Mouse (Mus musculus): ENCODE measurements at regions not wholly inside any gene's neighbourhood (a gene's known extent, or its start where the extent isn't known, plus 50 kb on each side); places are given as distances from the start of the nearest gene placed in this dataset.

- no peak for DNase-seq (ENCODE audit: low read depth, low spot score)
These were observed 175.8 kb downstream of the Tmx1 start for GRCm38 (mm10) chr12:70628384-70629365.

- DNase-seq (ENCODE audit: low read depth, low spot score), result no peak
These were observed 176.5 kb downstream of the Tmx1 start for GRCm38 (mm10) chr12:70629371-70629770.

GRCm38 (mm10) chr12:70631281-70631680 is 178.4 kb downstream of the Tmx1 start:
- no peak for DNase-seq (ENCODE audit: low read depth, low spot score)

GRCm38 (mm10) chr12:70633194-70633593 is 180.3 kb downstream of the Tmx1 start:
- no peak for DNase-seq (ENCODE audit: low read depth, low spot score)

DNA sequence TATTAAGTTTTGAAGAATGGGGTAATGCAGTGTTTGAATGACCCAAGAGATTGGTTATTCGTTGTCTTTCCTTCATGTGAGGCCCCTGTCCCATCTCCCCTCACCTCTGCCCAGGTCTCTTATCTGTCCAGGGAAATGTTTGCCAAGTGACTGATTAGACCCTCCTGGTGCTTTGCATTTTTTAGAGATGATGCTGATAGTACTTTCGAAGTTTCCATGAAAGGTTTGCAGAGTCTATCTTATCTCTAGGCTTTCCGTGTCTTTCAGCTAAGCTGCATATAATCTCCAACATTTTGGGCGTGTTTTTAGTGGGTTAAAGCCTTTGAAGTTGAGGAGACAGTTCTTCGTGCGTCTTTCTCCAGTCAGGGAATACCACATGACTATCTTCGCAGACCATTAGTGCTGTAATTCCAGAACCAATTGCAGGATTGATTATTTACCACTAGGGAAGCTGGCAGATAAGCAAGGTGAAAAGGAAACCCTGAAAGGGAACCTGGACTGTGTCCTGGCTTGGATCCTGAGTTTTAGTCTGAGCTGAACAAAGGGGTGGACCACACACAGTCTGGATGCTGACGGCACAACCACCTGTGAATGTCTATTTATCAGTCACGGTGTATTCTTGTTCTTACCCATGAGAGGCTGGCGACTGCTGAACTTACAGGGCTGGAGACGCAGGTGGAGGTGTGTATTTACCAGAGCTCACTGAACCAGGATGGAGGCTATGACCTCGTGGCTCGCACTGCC is 180.9 kb downstream of the Tmx1 start:
- no peak for DNase-seq (ENCODE audit: low read depth, low spot score)

DNA sequence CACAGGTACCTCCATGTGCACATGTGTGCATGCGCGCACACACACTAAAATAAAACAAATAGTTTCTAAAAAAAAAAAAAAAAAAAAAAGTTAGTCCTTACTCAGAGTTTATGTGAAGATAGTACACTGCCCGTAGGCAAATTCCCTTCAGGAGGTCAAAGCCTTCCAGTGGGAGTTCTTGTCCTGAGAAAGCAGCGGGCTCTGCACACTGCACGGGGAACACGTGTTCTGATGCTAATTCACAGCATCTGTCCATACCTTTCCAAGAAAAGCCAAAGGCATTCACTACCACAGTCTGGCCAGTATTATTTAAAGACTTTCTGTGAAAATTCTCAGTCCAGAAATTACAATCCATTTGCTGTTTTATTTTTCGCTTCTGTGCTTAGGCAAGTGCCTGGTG is 183.1 kb downstream of the Tmx1 start:
- DNase-seq (ENCODE audit: low read depth, low spot score), result no peak

GRCm38 (mm10) chr12:70640186-70640585 is 185.1 kb upstream of the Frmd6 start:
- DNase-seq (ENCODE audit: low read depth, low spot score), result no peak

DNA sequence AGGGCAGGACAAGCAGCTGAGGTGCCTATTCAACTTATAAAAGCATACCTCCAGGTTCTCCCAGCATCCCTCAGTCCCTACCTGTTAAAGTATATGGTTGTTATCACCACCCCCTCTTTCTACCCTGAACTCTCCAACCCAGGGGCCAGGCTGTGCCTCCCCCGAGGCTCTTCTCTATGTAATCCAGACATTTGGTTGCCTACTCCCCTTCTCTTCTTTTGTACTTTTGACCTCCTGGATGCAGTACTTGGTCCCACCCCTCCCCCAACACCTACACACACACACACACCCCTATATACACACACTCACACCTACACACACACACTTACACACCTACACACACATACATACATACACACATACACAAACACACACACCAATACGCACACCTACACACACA is 180.4 kb upstream of the Frmd6 start:
- DNase-seq (ENCODE audit: low read depth, low spot score), result no peak

DNA sequence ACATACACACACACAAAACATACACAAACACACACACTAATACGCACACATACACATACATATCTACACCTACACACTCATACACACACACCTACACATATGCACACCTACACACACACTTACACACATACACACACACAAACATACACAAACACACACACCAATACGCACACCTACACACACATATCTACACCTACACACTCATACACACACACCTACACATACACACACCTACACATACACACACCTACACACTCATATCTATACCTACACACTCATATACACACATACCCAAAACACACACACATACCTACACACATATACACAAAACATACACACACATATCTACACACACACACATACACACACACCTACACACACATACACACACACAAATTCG is 179.9 kb upstream of the Frmd6 start:
- DNase-seq (ENCODE audit: low read depth, low spot score), result no peak

DNA sequence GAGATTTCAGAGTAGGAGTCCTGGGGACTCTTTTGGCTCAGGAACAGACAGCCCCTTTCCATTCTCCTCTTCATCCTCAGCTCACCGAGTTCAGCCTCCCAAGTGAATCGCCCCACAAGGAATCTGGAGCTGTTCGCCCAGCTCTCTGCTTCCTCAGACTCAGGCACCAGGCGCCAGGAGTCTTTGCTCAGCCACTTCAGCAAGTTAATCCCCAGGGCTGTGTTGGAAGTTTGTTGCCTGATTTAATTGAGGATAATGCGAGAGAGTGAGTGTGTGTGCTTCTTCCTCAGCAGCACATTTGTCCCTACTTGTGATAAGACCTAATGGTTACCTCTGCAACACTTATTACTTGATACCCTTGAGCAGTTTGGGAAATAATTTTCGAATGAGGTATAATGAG is 177.8 kb upstream of the Frmd6 start:
- no peak for DNase-seq (ENCODE audit: low read depth, low spot score)

- DNase-seq (ENCODE audit: low read depth, low spot score), result no peak
These were observed 177.0 kb upstream of the Frmd6 start for GRCm38 (mm10) chr12:70648179-70648811.

- DNase-seq (ENCODE audit: low read depth, low spot score), result no peak
These were observed 176.5 kb upstream of the Frmd6 start for GRCm38 (mm10) chr12:70648812-70649188.

GRCm38 (mm10) chr12:70649691-70650090 is 175.6 kb upstream of the Frmd6 start:
- DNase-seq (ENCODE audit: low read depth, low spot score), result no peak

DNA sequence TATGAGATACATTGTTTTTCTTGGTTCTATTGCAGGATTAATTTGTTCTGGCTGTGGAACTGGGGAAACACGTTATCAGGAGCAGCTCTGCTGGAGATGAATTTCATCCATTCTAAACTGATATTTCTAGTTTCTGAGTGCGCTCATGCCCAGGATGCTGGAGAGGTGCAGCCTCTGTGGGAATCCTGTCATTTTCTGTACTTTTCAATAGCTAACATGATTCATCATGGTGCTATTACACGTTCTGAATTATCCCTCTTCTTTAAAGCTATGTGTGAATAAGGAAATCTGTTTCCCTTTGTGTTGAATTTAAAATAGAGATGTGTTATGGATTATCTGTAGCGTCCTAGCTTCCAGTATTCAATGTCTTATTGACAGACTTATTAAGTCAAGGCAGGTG is 174.8 kb upstream of the Frmd6 start:
- DNase-seq (ENCODE audit: low read depth, low spot score), result no peak

DNA sequence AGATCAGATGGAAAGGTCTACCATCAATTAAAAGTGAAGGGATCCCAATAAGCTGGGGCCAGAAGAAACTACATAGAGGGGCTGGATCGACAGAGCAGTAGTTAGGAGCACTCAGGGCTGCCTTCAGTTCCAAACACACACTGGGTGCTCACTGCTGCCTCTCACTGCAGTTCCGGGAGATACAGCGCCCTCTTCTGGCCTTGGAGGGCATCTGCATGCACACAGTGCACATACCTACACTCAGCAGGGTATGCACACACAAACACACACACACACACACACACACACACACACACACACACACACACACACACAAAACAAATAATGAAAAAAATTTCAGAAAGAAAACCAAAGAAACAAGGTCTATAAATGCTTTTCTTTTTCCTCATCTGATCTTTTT is 172.6 kb upstream of the Frmd6 start:
- no peak for DNase-seq (ENCODE audit: low read depth, low spot score)

GRCm38 (mm10) chr12:70653971-70654370 is 171.3 kb upstream of the Frmd6 start:
- DNase-seq (ENCODE audit: low read depth, low spot score), result no peak

GRCm38 (mm10) chr12:70654546-70654945 is 170.8 kb upstream of the Frmd6 start:
- no peak for DNase-seq (ENCODE audit: low read depth, low spot score)

DNA sequence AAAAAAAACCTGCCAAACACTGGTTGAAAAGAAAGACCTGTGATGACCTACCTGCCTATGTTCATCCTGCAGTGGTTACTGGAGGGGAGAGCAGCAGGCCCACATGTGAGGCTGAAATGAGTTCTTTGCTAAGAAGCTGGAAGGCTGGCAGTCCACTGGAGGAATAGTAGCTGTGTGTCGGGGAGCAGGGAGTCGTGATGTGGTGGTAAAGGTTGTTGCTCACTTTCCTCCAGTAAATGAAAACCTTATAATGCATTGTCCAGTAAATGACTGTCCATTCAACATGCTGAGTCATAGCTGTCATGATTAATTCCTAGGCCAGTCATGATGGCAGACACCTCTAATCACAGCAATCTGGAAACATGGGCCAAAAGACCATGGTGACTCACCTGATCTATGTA is 169.9 kb upstream of the Frmd6 start:
- DNase-seq (ENCODE audit: low read depth, low spot score), result no peak

DNA sequence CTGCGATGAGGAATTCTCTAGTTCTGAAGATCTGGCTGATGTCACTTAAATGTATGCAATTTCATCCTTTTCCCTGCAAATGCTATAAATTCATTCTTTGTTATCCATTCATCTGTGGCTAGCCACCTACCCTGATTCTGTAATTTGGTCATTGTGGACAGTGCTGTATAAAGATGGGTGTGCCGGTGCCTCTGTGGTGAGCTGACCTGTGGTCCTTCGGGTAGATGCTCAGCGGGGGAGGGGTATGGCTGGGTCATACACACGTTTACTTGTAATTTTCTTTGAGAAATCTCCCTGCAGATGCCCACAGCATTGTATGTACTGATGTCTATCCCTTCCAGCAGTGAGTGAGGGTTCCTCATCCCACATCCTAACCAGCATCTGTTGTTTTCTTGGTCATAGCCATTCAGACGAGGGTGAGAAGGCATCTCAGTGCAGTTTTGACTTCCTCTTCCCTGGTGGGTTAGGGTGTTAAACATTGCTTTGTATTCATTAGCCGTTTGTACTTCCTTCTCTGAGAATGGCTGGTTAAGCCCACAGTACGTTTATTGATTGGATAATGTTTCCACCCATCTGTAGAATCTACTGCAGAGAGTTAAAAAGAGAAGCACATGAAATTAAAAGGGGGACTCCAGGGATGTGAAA is 169.3 kb upstream of the Frmd6 start:
- DNase-seq (ENCODE audit: low read depth, low spot score), result no peak

DNA sequence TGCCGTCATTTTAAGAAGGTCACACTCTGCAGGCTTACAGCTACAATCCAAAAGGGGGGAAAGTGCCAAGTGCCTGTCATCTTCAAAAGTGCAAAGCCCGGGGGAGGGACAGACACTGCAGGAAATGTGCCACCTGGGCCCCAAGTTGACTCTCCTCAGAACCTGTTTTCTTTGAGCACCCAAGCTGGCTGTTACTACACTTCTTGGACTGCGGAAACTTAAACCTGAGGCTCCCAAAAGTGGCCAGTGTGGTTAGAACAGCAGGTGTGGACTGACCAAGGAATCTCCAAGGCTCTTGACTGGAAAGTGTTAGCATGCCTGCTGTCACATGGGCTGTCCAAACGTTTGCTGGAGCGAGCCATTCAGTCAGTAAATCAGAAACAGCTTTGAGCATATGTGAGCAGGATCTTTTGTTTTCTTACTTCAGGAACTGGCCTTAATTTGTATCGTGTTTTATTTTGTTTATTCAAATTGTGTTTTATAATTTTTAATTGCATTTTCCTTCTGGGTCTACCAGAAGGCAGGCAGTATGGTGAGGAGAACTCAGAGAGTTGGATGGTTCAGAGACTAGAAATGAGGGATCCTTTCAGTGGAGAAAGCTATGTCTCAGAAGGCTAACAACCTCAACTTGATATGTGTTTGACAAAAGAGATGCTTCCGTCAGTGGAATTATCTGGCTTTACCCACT is 168.4 kb upstream of the Frmd6 start:
- DNase-seq (ENCODE audit: low read depth, low spot score), result no peak

DNA sequence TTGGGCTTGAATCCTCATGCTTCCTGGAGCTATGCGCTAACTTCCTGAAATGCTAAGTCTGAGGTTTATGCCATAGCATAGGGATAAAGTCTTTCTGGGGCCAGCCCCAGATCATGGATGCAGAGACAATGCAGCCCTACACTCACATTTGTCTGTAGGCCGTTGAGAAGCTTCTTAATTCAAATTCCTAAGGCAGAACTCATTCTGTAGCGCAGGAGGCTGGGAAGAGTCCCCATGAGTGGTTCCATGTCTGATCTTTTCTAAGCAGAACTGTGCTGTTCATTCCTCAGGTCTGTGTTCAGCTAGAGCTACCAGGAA is 167.9 kb upstream of the Frmd6 start:
- no peak for DNase-seq (ENCODE audit: low read depth, low spot score)

Measured in A20 (cell line).